Mouse (Mus musculus): Measurements from ENCODE around the gene Zdbf2.

Zdbf2 gene

GRCm38 (mm10) chr1:63272741-63273338 is at the start of gene Zdbf2:
Gene Zdbf2 (plus strand): TSS chr1:63273265.
- in situ Hi-C loops (cut with MboI, MseI) = no loop called here

DNA sequence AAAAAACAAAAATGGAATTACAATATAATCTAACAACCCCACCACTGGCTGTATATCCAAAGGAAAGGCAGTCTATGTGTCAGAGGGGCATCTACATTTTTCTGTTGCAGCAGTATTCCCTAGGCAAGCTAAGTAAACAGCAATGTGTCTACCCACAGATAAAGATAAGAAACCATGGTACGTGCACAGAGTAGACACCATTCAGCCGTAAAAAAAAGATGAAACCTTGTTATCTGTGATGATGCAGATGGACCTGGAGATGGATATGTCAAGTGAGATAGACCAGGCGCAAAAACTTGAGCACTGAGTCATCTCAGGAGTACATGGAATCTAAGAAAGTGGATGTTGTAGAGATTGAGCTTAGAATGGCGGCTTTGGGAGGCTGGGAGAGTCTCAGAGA is 48.1 kb upstream of the Zdbf2 start:
- in situ Hi-C loops (cut with MboI, MseI) = no loop called here

DNA sequence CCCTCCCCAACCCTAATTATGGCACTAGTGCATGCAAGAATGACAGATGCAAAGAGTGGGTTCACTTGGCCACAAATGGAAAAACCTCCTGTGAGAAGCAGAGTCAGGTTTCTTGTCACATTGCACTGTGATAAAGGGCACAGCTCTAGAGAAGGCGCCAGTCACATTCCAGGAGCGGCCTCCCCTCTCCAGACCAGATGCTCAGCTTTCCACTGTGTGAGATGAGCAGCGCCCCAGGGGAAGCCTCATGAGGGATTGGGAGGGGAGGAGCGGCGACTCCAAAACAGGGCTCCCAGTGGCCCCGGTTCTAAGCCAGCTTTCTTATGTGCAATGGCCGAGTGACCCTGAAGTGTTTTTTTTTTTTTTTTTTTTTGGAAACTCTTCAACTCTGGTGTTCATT is 47.2 kb upstream of the Zdbf2 start:
- in situ Hi-C loops (cut with MboI, MseI) = no loop called here

GRCm38 (mm10) chr1:63227241-63227640 is 45.8 kb upstream of the Zdbf2 start:
- in situ Hi-C loops (cut with MboI, MseI) = no loop called here

DNA sequence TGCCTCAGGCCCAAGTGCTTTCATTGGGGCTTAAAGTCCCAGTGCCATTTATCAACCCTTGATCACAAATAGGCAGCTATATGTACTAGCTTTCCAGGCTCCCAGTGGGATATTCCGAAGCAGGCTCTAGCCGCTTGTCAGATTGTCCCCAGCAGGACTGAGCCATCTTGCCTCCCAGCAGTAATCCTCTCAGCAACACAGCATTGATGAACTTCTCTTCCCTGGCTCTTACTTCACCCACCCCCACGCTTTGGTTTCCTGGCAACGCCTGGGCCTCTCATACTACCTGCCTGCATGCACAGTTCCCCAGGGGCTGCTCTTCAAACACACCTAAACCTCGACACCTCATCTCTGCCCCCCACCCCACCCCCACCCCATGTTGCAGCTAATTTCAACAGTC is 35.7 kb upstream of the Zdbf2 start:
- in situ Hi-C loops (cut with MboI, MseI) = no loop called here

GRCm38 (mm10) chr1:63239305-63239704 is 33.8 kb upstream of the Zdbf2 start:
- in situ Hi-C loops (cut with MboI, MseI) = no loop called here

DNA sequence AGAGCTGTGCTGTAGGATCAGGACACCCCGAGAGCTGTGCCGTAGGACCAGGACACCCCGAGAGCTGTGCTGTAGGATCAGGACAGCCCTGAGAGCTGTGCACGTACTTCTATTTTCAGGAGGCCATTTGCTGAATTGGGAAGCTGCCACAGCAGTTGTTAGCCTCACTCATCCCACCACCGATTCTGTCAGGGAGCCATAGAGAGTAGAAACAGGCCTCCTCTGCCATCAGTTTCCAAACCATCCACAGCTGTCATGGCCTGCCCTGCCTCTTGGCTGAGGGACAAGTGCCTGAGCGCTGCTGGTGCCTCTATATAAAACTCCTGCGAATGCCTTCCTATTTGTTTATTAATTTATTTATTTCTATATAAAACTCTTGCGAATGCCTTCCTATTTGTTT is 33.3 kb upstream of the Zdbf2 start:
- in situ Hi-C loops (cut with MboI, MseI) = no loop called here

GRCm38 (mm10) chr1:63243854-63244253 is 29.2 kb upstream of the Zdbf2 start:
- in situ Hi-C loops (cut with MboI, MseI) = no loop called here

DNA sequence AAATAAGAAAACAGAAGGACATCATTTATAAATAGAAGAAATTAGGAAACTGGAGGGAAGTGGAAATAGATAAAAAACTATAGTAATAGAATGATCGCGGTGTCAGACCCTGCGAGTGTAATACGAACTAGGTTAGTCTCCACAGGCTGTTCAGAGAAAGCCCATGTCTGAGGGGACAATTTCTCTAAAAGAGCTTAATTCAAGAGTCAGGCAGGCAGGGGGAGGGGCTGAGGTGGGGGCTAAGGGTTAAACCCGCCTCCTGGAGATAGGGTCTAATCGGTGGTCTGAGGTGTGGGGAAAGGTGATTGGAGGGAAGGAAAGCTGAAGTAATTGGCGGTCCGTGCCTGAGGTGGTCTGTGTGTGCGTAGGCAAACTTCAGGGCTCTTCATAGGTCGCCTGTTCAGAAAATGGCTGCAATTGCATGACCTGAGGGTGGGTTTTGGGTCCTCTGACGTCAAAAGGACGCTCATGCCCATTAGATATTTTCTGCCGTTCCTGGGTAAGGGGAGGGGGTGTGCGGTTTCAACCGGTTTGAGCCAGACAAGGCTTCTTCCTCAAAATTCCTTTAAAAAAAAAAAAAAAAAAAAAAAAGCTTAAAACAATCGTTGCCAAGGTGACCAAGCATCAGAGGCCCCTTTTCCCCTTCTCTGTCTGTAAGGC is 26.1 kb upstream of the Zdbf2 start:
- in situ Hi-C loops (cut with MboI, MseI) = no loop called here

- in situ Hi-C loops (cut with MboI, MseI) = no loop called here
Observed at GRCm38 (mm10) chr1:63247831-63248359, 25.2 kb upstream of the Zdbf2 start.

DNA sequence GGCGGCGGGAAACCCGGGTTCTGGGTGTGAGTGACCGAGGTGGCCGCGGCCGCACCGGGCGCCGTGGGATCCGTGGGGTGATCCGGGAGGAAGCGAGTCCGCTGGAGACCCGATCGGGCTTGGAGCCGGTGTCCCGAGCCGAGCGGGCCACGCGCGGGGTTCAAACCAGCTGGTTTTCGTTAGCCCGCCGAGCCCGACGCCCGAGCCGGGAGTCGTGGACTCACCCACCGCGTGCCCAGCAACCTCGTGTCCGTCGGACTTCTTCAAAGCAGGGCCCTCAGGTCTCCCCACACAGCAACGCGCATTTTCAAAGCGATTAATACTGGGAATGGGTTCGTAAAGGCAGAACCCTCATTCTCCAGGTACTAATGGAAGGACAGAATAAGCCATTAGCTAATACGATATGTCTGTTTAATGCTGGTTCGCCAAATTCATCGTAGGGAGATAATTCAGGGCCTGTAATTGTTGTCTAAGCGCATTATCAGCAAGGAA is 24.7 kb upstream of the Zdbf2 start:
- in situ Hi-C loops (cut with MboI, MseI) = no loop called here

DNA sequence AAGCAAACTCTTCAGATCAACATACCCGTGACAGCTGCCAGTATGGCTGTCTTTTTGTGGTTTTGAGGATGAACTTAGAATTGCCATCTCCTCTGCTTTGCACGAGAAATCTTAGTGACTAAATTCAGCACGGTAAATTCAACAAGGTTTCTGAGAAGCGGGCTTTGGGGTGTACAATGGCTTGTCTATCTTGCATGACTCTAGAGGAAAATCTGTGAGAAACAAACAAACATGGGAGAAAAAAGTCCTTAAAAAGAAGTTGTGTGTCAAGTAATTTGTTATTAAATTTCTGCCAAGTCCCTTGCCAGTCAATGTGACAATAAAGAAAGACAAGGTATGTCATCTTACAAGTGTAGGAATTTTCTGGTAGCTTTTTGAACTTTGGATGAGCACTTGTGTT is 23.8 kb upstream of the Zdbf2 start:
- in situ Hi-C loops (cut with MboI, MseI) = no loop called here

- in situ Hi-C loops (cut with MboI, MseI) = no loop called here
Observed at GRCm38 (mm10) chr1:63252351-63253209, 20.5 kb upstream of the Zdbf2 start.

DNA sequence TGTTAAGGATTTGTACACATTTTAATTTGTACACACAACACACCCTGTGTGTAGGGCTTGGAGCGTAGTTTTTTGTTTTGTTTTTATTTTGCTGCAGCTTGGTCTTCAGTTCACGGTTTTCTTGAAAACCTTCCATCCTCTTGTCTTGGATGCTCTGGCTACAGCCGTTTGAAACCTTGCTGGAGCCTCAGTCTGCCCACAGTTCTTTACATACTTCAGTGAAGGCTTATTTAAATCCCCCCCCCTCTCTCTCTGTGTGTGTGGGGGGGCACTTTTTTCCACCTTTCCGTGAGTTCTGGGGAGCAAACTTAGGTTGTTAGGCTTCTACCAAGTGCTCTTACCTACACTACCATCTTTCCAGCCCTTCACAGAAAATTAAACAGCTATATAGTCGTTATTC is 19.8 kb upstream of the Zdbf2 start:
- in situ Hi-C loops (cut with MboI, MseI) = no loop called here

- in situ Hi-C loops (cut with MboI, MseI) = no loop called here
Observed at GRCm38 (mm10) chr1:63255101-63255500, 18.0 kb upstream of the Zdbf2 start.

- in situ Hi-C loops (cut with MboI, MseI) = no loop called here
Observed at GRCm38 (mm10) chr1:63256083-63256482, 17.0 kb upstream of the Zdbf2 start.

- in situ Hi-C loops (cut with MboI, MseI) = no loop called here
Observed at GRCm38 (mm10) chr1:63258501-63258900, 14.6 kb upstream of the Zdbf2 start.

- in situ Hi-C loops (cut with MboI, MseI) = no loop called here
Observed at GRCm38 (mm10) chr1:63259271-63259830, 13.7 kb upstream of the Zdbf2 start.

GRCm38 (mm10) chr1:63259916-63260741 is 12.9 kb upstream of the Zdbf2 start:
- in situ Hi-C loops (cut with MboI, MseI) = no loop called here

DNA sequence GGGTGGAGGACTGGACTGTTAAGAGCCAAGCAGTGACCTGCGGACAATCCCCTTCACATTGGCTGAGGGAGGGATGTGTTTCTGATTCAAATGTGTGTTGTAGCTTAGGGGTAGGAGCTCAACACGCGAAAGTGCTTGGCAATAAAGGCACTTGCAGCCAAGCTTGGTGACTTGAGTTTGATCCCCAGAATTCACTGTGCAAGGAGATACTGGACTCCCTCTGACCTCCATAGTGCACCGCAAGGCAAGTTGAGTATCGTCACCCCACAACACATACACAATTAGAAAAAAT is 12.4 kb upstream of the Zdbf2 start:
- in situ Hi-C loops (cut with MboI, MseI) = no loop called here

DNA sequence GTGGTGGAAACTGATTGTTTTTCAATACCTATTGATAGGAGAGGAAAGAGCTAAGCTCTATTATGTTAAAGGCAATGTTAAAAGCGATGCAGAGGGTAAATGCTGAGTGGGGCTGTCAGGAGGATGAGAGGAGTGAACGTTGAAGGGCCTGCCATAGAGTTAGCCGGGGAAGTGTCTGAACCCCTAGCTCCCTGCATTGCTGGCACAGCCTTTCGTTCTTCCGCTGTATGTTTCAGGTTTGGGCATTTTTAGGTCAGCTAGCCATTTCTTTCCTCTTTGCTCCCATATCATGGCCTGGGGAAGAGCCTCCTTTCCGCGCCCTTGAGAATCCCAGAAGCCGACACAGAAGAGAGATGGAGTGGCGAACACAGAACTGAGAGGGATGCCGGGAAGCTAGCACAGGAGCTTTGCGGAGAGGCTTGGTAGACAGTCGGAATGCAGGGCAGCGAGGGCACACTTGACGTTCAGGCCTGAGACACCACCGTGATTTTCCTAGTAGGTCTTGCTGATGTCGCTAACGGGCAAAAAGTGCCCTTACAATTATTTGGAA is 11.9 kb upstream of the Zdbf2 start:
- in situ Hi-C loops (cut with MboI, MseI) = no loop called here

All from regulatory T cell (primary cell).